Mouse (Mus musculus): ENCODE results near the gene Gja4. TPM values are rescaled to one million over a fixed set of nuclear protein-coding genes. Genes with fewer than 3 reads are reported as not detected.

The Gja4 gene
- polyA plus RNA-seq, 1 experiment, result 211 TPM

- TF ChIP-seq CTCF (IDR thresholded peaks at IDR 0.05; ENCODE audit: insufficient read depth, low read length), result no peak
- no peak for TF ChIP-seq POLR2A (IDR thresholded peaks at IDR 0.05; ENCODE audit: borderline replicate concordance, extremely low read depth, low read depth, low read length)
- H3K4me3 ChIP-seq (replicated peaks; ENCODE audit: extremely low read depth, low read depth, low read length), result no peak overlapping the region
- H3K4me1 ChIP-seq (ENCODE audit: control insufficient read depth, insufficient read depth, low read length), result no peaks in the 10 kb centered on the region
- no peak for DNase-seq
- 26% methylated on average over 7 of the region's 7 CpGs for WGBS
These were observed 13.4 kb upstream of the Gja4 start for GRCm38 (mm10) chr4:127327258-127327657.

DNA sequence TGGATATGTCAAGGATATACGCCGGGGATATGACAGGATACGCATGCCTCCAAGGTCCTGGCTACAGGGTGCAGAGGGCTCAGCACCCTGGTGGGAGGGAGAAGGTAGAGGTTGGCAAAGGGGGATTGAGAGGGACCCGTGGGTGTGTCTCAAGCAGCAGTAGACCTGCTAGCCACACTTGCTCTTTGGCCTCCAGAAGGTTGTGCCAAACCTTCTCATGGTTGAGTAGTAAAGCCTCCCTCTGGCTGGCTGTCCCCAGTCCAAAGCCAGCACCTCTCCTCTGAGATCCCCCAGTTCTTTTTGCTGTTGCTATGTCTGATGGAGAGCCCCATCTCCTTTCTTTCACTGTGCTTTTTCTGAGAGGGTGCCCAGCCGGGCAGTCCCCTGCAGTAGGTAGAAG is 11.4 kb upstream of the Gja4 start:
- no peak for DNase-seq
- Histone ChIP-seq H3K4me1 (ENCODE audit: control insufficient read depth, insufficient read depth, low read length) (no peaks in the 10 kb centered on the region), H3K4me3 (replicated peaks; ENCODE audit: extremely low read depth, low read depth, low read length) (no peak overlapping the region)
- no peak for TF ChIP-seq POLR2A (IDR thresholded peaks at IDR 0.05; ENCODE audit: borderline replicate concordance, extremely low read depth, low read depth, low read length)
- TF ChIP-seq CTCF (IDR thresholded peaks at IDR 0.05; ENCODE audit: insufficient read depth, low read length), result no peak
- WGBS, result 75% methylated on average over 5 of the region's 5 CpGs

GRCm38 (mm10) chr4:127324759-127325158 is 10.9 kb upstream of the Gja4 start:
- 6% methylated on average over 6 of the region's 6 CpGs for WGBS
- Histone ChIP-seq H3K4me1 (ENCODE audit: control insufficient read depth, insufficient read depth, low read length) (no peaks in the 10 kb centered on the region), H3K4me3 (replicated peaks; ENCODE audit: extremely low read depth, low read depth, low read length) (no peak overlapping the region)
- TF ChIP-seq POLR2A (IDR thresholded peaks at IDR 0.05; ENCODE audit: borderline replicate concordance, extremely low read depth, low read depth, low read length) (no peak), CTCF (IDR thresholded peaks at IDR 0.05; ENCODE audit: insufficient read depth, low read length) (peak; percentile 91)
- DNase-seq, result peak; percentile 71

GRCm38 (mm10) chr4:127324296-127324695 is 10.5 kb upstream of the Gja4 start:
- no peak for TF ChIP-seq POLR2A (IDR thresholded peaks at IDR 0.05; ENCODE audit: borderline replicate concordance, extremely low read depth, low read depth, low read length)
- TF ChIP-seq CTCF (IDR thresholded peaks at IDR 0.05; ENCODE audit: insufficient read depth, low read length), result no peak
- DNase-seq, result no peak
- WGBS, result 70% methylated on average over 10 of the region's 10 CpGs
- Histone ChIP-seq H3K4me3 (replicated peaks; ENCODE audit: extremely low read depth, low read depth, low read length) (no peak overlapping the region), H3K4me1 (ENCODE audit: control insufficient read depth, insufficient read depth, low read length) (no peaks in the 10 kb centered on the region)

GRCm38 (mm10) chr4:127323651-127324050 is 9.8 kb upstream of the Gja4 start:
- DNase-seq, result no peak
- TF ChIP-seq CTCF (IDR thresholded peaks at IDR 0.05; ENCODE audit: insufficient read depth, low read length) (no peak), POLR2A (IDR thresholded peaks at IDR 0.05; ENCODE audit: borderline replicate concordance, extremely low read depth, low read depth, low read length) (no peak)
- H3K4me3 ChIP-seq (replicated peaks; ENCODE audit: extremely low read depth, low read depth, low read length), result no peak overlapping the region
- 62% methylated on average over 3 of the region's 3 CpGs for WGBS
- H3K4me1 ChIP-seq (ENCODE audit: control insufficient read depth, insufficient read depth, low read length), result no peaks in the 10 kb centered on the region

DNA sequence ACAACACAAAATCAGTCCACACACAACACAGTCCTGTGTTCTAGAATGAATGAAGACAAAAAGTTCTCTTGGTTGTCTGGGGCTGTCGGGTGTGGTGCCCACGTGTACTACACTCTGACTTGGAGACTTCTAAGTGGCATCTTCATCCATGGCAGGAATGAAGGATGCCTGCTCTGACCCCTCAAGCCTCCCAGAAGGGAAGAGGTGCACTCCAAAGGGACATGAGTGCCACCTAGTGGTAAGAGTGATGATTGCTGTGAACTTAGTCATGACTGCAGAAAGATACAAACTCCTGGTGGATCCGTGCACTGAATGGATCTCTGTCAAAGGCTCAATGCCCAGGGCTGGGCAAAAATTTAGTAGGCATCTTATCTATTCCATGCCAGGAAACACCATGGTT is 5.8 kb upstream of the Gja4 start:
- no peak for DNase-seq
- Histone ChIP-seq H3K4me1 (ENCODE audit: control insufficient read depth, insufficient read depth, low read length) (no peaks in the 10 kb centered on the region), H3K4me3 (replicated peaks; ENCODE audit: extremely low read depth, low read depth, low read length) (no peak overlapping the region)
- TF ChIP-seq POLR2A (IDR thresholded peaks at IDR 0.05; ENCODE audit: borderline replicate concordance, extremely low read depth, low read depth, low read length) (no peak), CTCF (IDR thresholded peaks at IDR 0.05; ENCODE audit: insufficient read depth, low read length) (peak; percentile 87)
- 2% methylated on average over 3 of the region's 3 CpGs for WGBS

GRCm38 (mm10) chr4:127317143-127317542 is 3.3 kb upstream of the Gja4 start:
- TF ChIP-seq POLR2A (IDR thresholded peaks at IDR 0.05; ENCODE audit: borderline replicate concordance, extremely low read depth, low read depth, low read length) (no peak), CTCF (IDR thresholded peaks at IDR 0.05; ENCODE audit: insufficient read depth, low read length) (0 out of 2 replicates have a peak, but pooled peaks have one; percentile 9)
- no peaks in the 10 kb centered on the region for H3K4me1 ChIP-seq (ENCODE audit: control insufficient read depth, insufficient read depth, low read length)
- 51% methylated on average over 4 of the region's 4 CpGs for WGBS
- no peak overlapping the region for H3K4me3 ChIP-seq (replicated peaks; ENCODE audit: extremely low read depth, low read depth, low read length)
- no peak for DNase-seq

- no peak for DNase-seq
- no peak overlapping the region for H3K4me3 ChIP-seq (replicated peaks; ENCODE audit: extremely low read depth, low read depth, low read length)
- TF ChIP-seq CTCF (IDR thresholded peaks at IDR 0.05; ENCODE audit: insufficient read depth, low read length), result no peak
- no peak for TF ChIP-seq POLR2A (IDR thresholded peaks at IDR 0.05; ENCODE audit: borderline replicate concordance, extremely low read depth, low read depth, low read length)
- 75% methylated on average over 8 of the region's 8 CpGs for WGBS
- no peaks in the 10 kb centered on the region for H3K4me1 ChIP-seq (ENCODE audit: control insufficient read depth, insufficient read depth, low read length)
These were observed 1.9 kb upstream of the Gja4 start for GRCm38 (mm10) chr4:127315753-127316152.

- no peak for TF ChIP-seq POLR2A (IDR thresholded peaks at IDR 0.05; ENCODE audit: borderline replicate concordance, extremely low read depth, low read depth, low read length)
- TF ChIP-seq CTCF (IDR thresholded peaks at IDR 0.05; ENCODE audit: insufficient read depth, low read length), result no peak
- WGBS, result 61% methylated on average over 9 of the region's 9 CpGs
- no peak overlapping the region for H3K4me3 ChIP-seq (replicated peaks; ENCODE audit: extremely low read depth, low read depth, low read length)
- no peak for DNase-seq
- H3K4me1 ChIP-seq (ENCODE audit: control insufficient read depth, insufficient read depth, low read length), result no peaks in the 10 kb centered on the region; the same call in 1 of the 2 replicates
These were observed 746 bp upstream of the Gja4 start for GRCm38 (mm10) chr4:127314585-127314984.

- 56% methylated on average over 24 of the region's 24 CpGs for WGBS
- Histone ChIP-seq H3K4me3 (replicated peaks; ENCODE audit: extremely low read depth, low read depth, low read length) (peak overlapping the region; percentile 64), H3K4me1 (ENCODE audit: control insufficient read depth, insufficient read depth, low read length) (no peaks in the 10 kb centered on the region; the same call in 1 of the 2 replicates)
- DNase-seq, result no peak
- TF ChIP-seq CTCF (IDR thresholded peaks at IDR 0.05; ENCODE audit: insufficient read depth, low read length) (no peak), POLR2A (IDR thresholded peaks at IDR 0.05; ENCODE audit: borderline replicate concordance, extremely low read depth, low read depth, low read length) (no peak)
These were observed 1.5 kb downstream of the Gja4 start for GRCm38 (mm10) chr4:127312349-127312748.

Measured in lung, adult 2 months (tissue).